Mouse (Mus musculus) ovary, postnatal 36 days (tissue): ENCODE results near the gene Olfr670.
"Not testable (repeated sequence)": the region's sequence is repeated elsewhere in the genome, so short reads cannot be mapped to it uniquely, and the experiment has no call there.

Experiments
- DNase-seq: peaks from one replicate; pipeline ENCODE4 v3.0.0; 2022; ENCODE audit warnings: low spot score, mixed read lengths

Gene Olfr670

GRCm38 (mm10) chr7:104962520-104962919, at the start of gene Olfr670:
TSS of gene Olfr670 (minus strand) at chr7:104962620.
- DNase-seq: no peak

DNA sequence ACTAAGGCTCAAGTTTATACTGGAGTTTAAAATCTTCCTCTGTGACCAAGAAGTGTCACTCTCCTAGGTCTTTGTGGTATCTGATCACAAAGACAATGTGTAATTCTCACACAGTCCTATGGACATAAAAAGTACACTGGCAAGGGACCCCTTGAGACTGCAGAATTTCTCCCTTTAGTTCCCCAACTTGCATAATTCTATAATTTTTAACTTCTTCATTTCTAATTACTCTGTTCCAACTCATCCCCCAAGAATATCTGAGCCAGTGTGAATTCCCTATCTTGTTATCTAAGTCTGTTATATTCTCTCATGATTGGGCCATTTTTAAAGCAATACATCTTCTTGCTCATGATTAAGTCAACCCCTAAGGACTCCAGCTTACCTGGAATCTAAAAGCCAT, 39.5 kb upstream of the Olfr670 start, which contains the start of gene Olfr672:
Gene Olfr672 (minus strand): TSS at position 101 of the 400 bp plus-strand sequence.
- no peak for DNase-seq

DNA sequence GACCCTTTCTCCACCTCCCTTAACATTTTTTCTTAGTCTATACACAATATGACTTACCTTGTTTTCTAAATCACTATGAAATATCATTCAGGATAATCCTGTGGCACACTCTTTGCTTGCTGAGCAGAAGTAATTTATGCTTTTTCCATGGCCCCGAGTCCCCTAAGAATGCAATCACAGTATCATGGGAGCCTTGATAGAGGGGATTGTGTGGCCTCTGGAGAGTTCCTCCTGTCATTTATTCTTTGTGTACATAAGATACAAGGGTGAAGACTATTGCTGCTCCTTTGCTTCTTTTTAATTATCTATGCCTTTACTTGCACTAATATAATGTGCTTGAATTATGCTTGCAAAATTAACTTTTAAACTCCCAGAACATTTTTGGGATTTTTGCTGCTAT, 16.6 kb upstream of the Olfr670 start, which contains the start of gene Olfr671:
Gene Olfr671 (minus strand): TSS at position 101 of the 400 bp plus-strand sequence.
- DNase-seq: no peak

DNA sequence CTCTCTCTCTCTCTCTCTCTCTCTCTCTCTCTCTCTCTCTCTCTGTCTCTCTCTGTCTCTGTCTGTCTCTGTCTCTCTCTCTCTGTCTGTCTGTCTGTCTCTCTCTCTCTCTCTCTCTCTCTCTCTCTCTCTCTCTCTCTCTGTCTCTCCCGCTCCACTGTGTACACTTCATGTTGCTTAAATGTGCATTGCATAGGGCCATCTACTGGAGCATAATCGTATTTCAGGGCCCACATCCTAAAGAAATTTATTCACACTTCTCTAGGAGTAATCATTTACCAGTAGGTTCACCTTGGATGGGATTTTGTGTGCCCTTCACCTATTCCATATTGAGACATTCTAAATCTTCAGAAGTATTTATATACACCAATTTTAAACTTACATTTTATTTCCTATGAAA, 10.1 kb upstream of the Olfr670 start:
- not testable (repeated sequence) for DNase-seq

DNA sequence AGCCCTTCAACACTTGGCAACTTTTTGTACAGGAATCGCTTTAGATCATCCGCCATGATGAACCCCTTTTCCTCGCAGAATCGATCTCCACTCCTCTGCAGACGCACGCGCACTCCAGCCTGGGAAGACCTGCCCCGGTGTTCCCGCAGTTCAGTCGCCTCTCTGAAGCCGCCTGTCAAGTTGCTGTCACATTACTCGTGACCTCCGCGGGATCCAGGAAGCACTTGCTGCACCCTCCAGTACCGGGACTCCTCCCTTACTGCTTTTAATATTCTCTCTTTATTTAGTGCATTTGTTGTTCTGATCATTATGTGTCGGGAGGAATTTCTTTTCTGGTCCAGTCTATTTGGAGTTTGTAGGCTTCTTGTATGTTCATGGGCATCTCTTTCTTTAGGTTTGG, 12.2 kb downstream of the Olfr670 start:
- not testable (repeated sequence) for DNase-seq

DNA sequence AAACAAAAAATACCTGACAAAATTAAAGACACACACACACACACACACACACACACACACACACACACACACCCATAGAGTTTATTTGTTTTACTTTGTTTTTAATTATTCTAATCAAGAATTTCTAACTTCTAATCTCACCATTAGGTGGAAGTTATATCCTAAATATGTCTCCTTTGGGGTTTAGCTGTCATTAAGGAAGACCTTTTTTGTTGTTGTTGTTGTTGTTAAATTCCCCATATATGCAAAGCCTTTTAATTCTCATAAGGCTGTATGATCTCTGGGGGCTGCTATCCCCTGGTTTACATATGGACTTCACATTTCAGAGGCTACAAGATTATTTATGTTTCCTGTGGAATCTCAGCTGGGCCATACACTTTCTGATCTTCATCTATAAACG, 28.5 kb downstream of the Olfr670 start, which contains the start of gene Olfr669:
Gene Olfr669 (plus strand): TSS at position 301 of the 400 bp plus-strand sequence.
- no peak for DNase-seq

- DNase-seq: no peak
These were observed 34.5 kb downstream of the Olfr670 start, which contains the start of gene Olfr668 for GRCm38 (mm10) chr7:104927957-104928356. TSS of gene Olfr668 (minus strand) at chr7:104928057.

- no peak for DNase-seq
These were observed 41.0 kb downstream of the Olfr670 start, which contains the start of gene Olfr667 for GRCm38 (mm10) chr7:104921382-104921781. TSS of gene Olfr667 (minus strand) at chr7:104921482.
